Mouse (Mus musculus): Measurements from ENCODE around the gene Runx1. TPM values are rescaled to one million over a fixed set of nuclear protein-coding genes. Genes with fewer than 3 reads are reported as not detected.

Gene Runx1
- polyA plus RNA-seq, 1 experiment = 38.8 TPM

- Histone ChIP-seq H3K36me3 (ENCODE audit: control insufficient read depth, insufficient read depth) (no peaks in the 10 kb centered on the region), H3K79me2 (ENCODE audit: control insufficient read depth, insufficient read depth) (no peaks in the 10 kb centered on the region), H3K4me3 (no peak overlapping the region), H3ac (ENCODE audit: control insufficient read depth, insufficient read length) (no peak overlapping the region), H3K27me3 (ENCODE audit: control insufficient read depth, insufficient read depth, insufficient read length) (no peaks in the 10 kb centered on the region), H3K4me2 (ENCODE audit: low read depth) (no peak overlapping the region)
- TF ChIP-seq MYOD1 (IDR thresholded peaks at IDR 0.05; ENCODE audit: control insufficient read depth in 1 of 3, insufficient read length in 2 of 3, low read depth in 2 of 3) (no peak), TCF12 (IDR thresholded peaks at IDR 0.05; ENCODE audit: insufficient read depth, poor library complexity, severe bottlenecking) (no peak), POLR2AphosphoS2 (IDR thresholded peaks at IDR 0.05; ENCODE audit: insufficient read length, low read depth) (no peak), USF1 (IDR thresholded peaks at IDR 0.05; ENCODE audit: low read depth) (no peak), TCF3 (IDR thresholded peaks at IDR 0.05; ENCODE audit: insufficient read length, low read depth) (no peak), MYOG (IDR thresholded peaks at IDR 0.05; ENCODE audit: control insufficient read depth in 1 of 3, insufficient read depth in 1 of 3, insufficient read length in 2 of 3, low read depth in 2 of 3) (no peak), CEBPB (IDR thresholded peaks at IDR 0.05; ENCODE audit: insufficient read depth, poor library complexity, severe bottlenecking) (no peak)
Measured at GRCm38 (mm10) chr16:92867261-92867935, 41.4 kb upstream of the Runx1 start.

- H3K27me3 ChIP-seq (ENCODE audit: control insufficient read depth, insufficient read depth, insufficient read length) = no peaks in the 10 kb centered on the region
- no peak overlapping the region for H3K4me3 ChIP-seq
- no peak overlapping the region for H3K4me2 ChIP-seq (ENCODE audit: low read depth)
- H3ac ChIP-seq (ENCODE audit: control insufficient read depth, insufficient read length) = no peak overlapping the region
- no peaks in the 10 kb centered on the region for H3K36me3 ChIP-seq (ENCODE audit: control insufficient read depth, insufficient read depth)
- TF ChIP-seq POLR2AphosphoS2 (IDR thresholded peaks at IDR 0.05; ENCODE audit: insufficient read length, low read depth) (no peak), TCF3 (IDR thresholded peaks at IDR 0.05; ENCODE audit: insufficient read length, low read depth) (no peak), CEBPB (IDR thresholded peaks at IDR 0.05; ENCODE audit: insufficient read depth, poor library complexity, severe bottlenecking) (no peak), TCF12 (IDR thresholded peaks at IDR 0.05; ENCODE audit: insufficient read depth, poor library complexity, severe bottlenecking) (no peak), POLR2A (IDR thresholded peaks at IDR 0.05; ENCODE audit: insufficient read length, low read depth) (no peak), REST (IDR thresholded peaks at IDR 0.05; ENCODE audit: insufficient read depth, insufficient read length) (no peak), SRF (IDR thresholded peaks at IDR 0.05; ENCODE audit: control insufficient read depth, insufficient read length, low read depth) (no peak), MAX (IDR thresholded peaks at IDR 0.05; ENCODE audit: low read depth) (no peak), E2F4 (IDR thresholded peaks at IDR 0.05; ENCODE audit: insufficient read depth) (no peak), MYOG (IDR thresholded peaks at IDR 0.05; ENCODE audit: control insufficient read depth in 1 of 3, insufficient read depth in 1 of 3, insufficient read length in 2 of 3, low read depth in 2 of 3) (no peak), MYOD1 (IDR thresholded peaks at IDR 0.05; ENCODE audit: control insufficient read depth in 1 of 3, insufficient read length in 2 of 3, low read depth in 2 of 3) (no peak), USF1 (IDR thresholded peaks at IDR 0.05; ENCODE audit: low read depth) (no peak)
- no peaks in the 10 kb centered on the region for H3K79me2 ChIP-seq (ENCODE audit: control insufficient read depth, insufficient read depth)
Measured at GRCm38 (mm10) chr16:92865314-92865713, 39.4 kb upstream of the Runx1 start.

GRCm38 (mm10) chr16:92864191-92864590, 38.2 kb upstream of the Runx1 start:
- Histone ChIP-seq H3K36me3 (ENCODE audit: control insufficient read depth, insufficient read depth) (no peaks in the 10 kb centered on the region), H3K27me3 (ENCODE audit: control insufficient read depth, insufficient read depth, insufficient read length) (no peaks in the 10 kb centered on the region)

GRCm38 (mm10) chr16:92863179-92863578, 37.2 kb upstream of the Runx1 start:
- Histone ChIP-seq H3K4me3 (no peak overlapping the region), H3ac (ENCODE audit: control insufficient read depth, insufficient read length) (no peak overlapping the region), H3K36me3 (ENCODE audit: control insufficient read depth, insufficient read depth) (no peaks in the 10 kb centered on the region), H3K27me3 (ENCODE audit: control insufficient read depth, insufficient read depth, insufficient read length) (no peaks in the 10 kb centered on the region), H3K4me2 (ENCODE audit: low read depth) (no peak overlapping the region), H3K79me2 (ENCODE audit: control insufficient read depth, insufficient read depth) (no peaks in the 10 kb centered on the region)
- TF ChIP-seq MAX (IDR thresholded peaks at IDR 0.05; ENCODE audit: low read depth) (no peak), REST (IDR thresholded peaks at IDR 0.05; ENCODE audit: insufficient read depth, insufficient read length) (no peak), USF1 (IDR thresholded peaks at IDR 0.05; ENCODE audit: low read depth) (peak; percentile 27), MYOD1 (IDR thresholded peaks at IDR 0.05; ENCODE audit: control insufficient read depth in 1 of 3, insufficient read length in 2 of 3, low read depth in 2 of 3) (peak in 2 of 3 experiments; percentile 75 to 77), POLR2AphosphoS2 (IDR thresholded peaks at IDR 0.05; ENCODE audit: insufficient read length, low read depth) (no peak), TCF3 (IDR thresholded peaks at IDR 0.05; ENCODE audit: insufficient read length, low read depth) (no peak), TCF12 (IDR thresholded peaks at IDR 0.05; ENCODE audit: insufficient read depth, poor library complexity, severe bottlenecking) (no peak), POLR2A (IDR thresholded peaks at IDR 0.05; ENCODE audit: insufficient read length, low read depth) (no peak), CEBPB (IDR thresholded peaks at IDR 0.05; ENCODE audit: insufficient read depth, poor library complexity, severe bottlenecking) (no peak), SRF (IDR thresholded peaks at IDR 0.05; ENCODE audit: control insufficient read depth, insufficient read length, low read depth) (no peak), MYOG (IDR thresholded peaks at IDR 0.05; ENCODE audit: control insufficient read depth in 1 of 3, insufficient read depth in 1 of 3, insufficient read length in 2 of 3, low read depth in 2 of 3) (no peak), E2F4 (IDR thresholded peaks at IDR 0.05; ENCODE audit: insufficient read depth) (no peak)

More at GRCm38 (mm10) chr16:92864191-92864590, 38.2 kb upstream of the Runx1 start:
- TF ChIP-seq POLR2AphosphoS2 (IDR thresholded peaks at IDR 0.05; ENCODE audit: insufficient read length, low read depth) (no peak), CEBPB (IDR thresholded peaks at IDR 0.05; ENCODE audit: insufficient read depth, poor library complexity, severe bottlenecking) (no peak), TCF3 (IDR thresholded peaks at IDR 0.05; ENCODE audit: insufficient read length, low read depth) (no peak), MYOG (IDR thresholded peaks at IDR 0.05; ENCODE audit: control insufficient read depth in 1 of 3, insufficient read depth in 1 of 3, insufficient read length in 2 of 3, low read depth in 2 of 3) (no peak), E2F4 (IDR thresholded peaks at IDR 0.05; ENCODE audit: insufficient read depth) (no peak), SRF (IDR thresholded peaks at IDR 0.05; ENCODE audit: control insufficient read depth, insufficient read length, low read depth) (no peak), TCF12 (IDR thresholded peaks at IDR 0.05; ENCODE audit: insufficient read depth, poor library complexity, severe bottlenecking) (no peak)
- Histone ChIP-seq H3K4me2 (ENCODE audit: low read depth) (no peak overlapping the region), H3K79me2 (ENCODE audit: control insufficient read depth, insufficient read depth) (no peaks in the 10 kb centered on the region), H3K4me3 (no peak overlapping the region), H3ac (ENCODE audit: control insufficient read depth, insufficient read length) (no peak overlapping the region)

Measured in myocyte (in vitro differentiated cells).